Mouse (Mus musculus) kidney, embryonic 14.5 days (tissue): Measurements from ENCODE around the gene Irx5. TPM values are rescaled to one million over a fixed set of nuclear protein-coding genes. Genes with fewer than 3 reads are reported as not detected.
A peak's percentile ranks its signal among the peaks of the same experiment; 100 is the strongest.

Experiments used
- ATAC-seq: fragments of 200-750 bp; cut with Nextera tagmentation; 2 replicates; pipeline ENCODE4 v1.8.0; 2017; ENCODE audit warnings: moderate number of reproducible peaks, mild to moderate bottlenecking, moderate TSS enrichment, moderate library complexity; ENCODE audit not compliant: low FRiP score, low TSS enrichment
- H3K27ac ChIP-seq: fragments of 300-500 bp; sonication (generic); 2 replicates; pipeline ENCODE4 v1.5.1; 2014; ENCODE audit warnings: low read depth, mild to moderate bottlenecking, low read length, moderate library complexity, mixed read lengths
- H3K27me3 ChIP-seq: fragments of 300-500 bp; sonication (generic); 2 replicates; pipeline ENCODE4 v1.6.1; 2014; ENCODE audit warnings: mild to moderate bottlenecking, low read length; ENCODE audit not compliant: control insufficient read depth, insufficient read depth
- H3K36me3 ChIP-seq: fragments of 300-500 bp; sonication (generic); 2 replicates; pipeline ENCODE4 v1.6.1; 2014; ENCODE audit warnings: low read length, mixed read lengths; ENCODE audit not compliant: control insufficient read depth, insufficient read depth
- H3K4me1 ChIP-seq: fragments of 300-500 bp; sonication (generic); 2 replicates; pipeline ENCODE4 v1.6.1; 2014; ENCODE audit warnings: low read length, mixed read lengths; ENCODE audit not compliant: control insufficient read depth, insufficient read depth
- H3K4me2 ChIP-seq: fragments of 300-500 bp; sonication (generic); replicated peaks from 2 replicates; pipeline ENCODE4 v1.6.1; 2014; ENCODE audit warnings: low read depth, mild to moderate bottlenecking, low read length
- H3K4me3 ChIP-seq: fragments of 300-500 bp; sonication (generic); 2 replicates; pipeline ENCODE4 v1.5.1; 2014; ENCODE audit warnings: mild to moderate bottlenecking, low read length
- H3K9ac ChIP-seq: fragments of 300-500 bp; sonication (generic); 2 replicates; pipeline ENCODE4 v1.6.1; 2014; ENCODE audit warnings: low read depth, mild to moderate bottlenecking, low read length, moderate library complexity
- H3K9me3 ChIP-seq: fragments of 300-500 bp; sonication (generic); 2 replicates; pipeline ENCODE4 v1.6.1; 2016; ENCODE audit warnings: low read length; ENCODE audit not compliant: control insufficient read depth
- WGBS: fragments of 180-500 bp; shearing (Covaris S2); extraction: QIAGEN DNeasy Blood & Tissue Kit; methylation state at CpG from one replicate; pipeline ENCODE4 v1.1.7; 2014; 5-methylcytosine and 5-hydroxymethylcytosine counted together
- polyA plus RNA-seq: library from polyadenylated mRNA; unstranded; fragments of >200 nt; fragmentation: Nextera tagmentation; extraction: Ambion mirVana; gene quantifications from 2 replicates; pipeline ENCODE4 v1.2.1, GENCODE M21; 2014

Irx5 gene
- polyA plus RNA-seq, 1 experiment from 2014 or later = 2.1 TPM

- H3K9ac ChIP-seq = no peak overlapping the region
- H3K27ac ChIP-seq = no peak overlapping the region
- ATAC-seq = no peak
- peaks cover 89% of the 10 kb centered on the region for H3K27me3 ChIP-seq
- H3K4me3 ChIP-seq = no peak overlapping the region
- H3K4me1 ChIP-seq = peaks cover 19% of the 10 kb centered on the region; the same call in 1 of the 2 replicates
- H3K9me3 ChIP-seq = no peaks in the 10 kb centered on the region
- H3K36me3 ChIP-seq = no peaks in the 10 kb centered on the region
- 5% methylated on average over 20 of the region's 20 CpGs for WGBS
- H3K4me2 ChIP-seq = peak overlapping the region; percentile 15; the same call in 1 of the 2 replicates
Observed at GRCm38 (mm10) chr8:92364148-92364775, 6.8 kb downstream of the Irx5 start.

- Histone ChIP-seq H3K4me2 (no peak overlapping the region), H3K4me3 (no peak overlapping the region), H3K9me3 (no peaks in the 10 kb centered on the region), H3K36me3 (no peaks in the 10 kb centered on the region), H3K27ac (no peak overlapping the region), H3K4me1 (peaks cover 15% of the 10 kb centered on the region; the same call in 1 of the 2 replicates), H3K9ac (no peak overlapping the region), H3K27me3 (peaks cover 89% of the 10 kb centered on the region)
- WGBS = 11% methylated on average over 20 of the region's 20 CpGs
- ATAC-seq = no peak
Observed at GRCm38 (mm10) chr8:92364776-92365240, 7.4 kb downstream of the Irx5 start.

GRCm38 (mm10) chr8:92365241-92365943, 8.0 kb downstream of the Irx5 start:
- H3K36me3 ChIP-seq = no peaks in the 10 kb centered on the region
- H3K27me3 ChIP-seq = peaks cover 89% of the 10 kb centered on the region
- no peaks in the 10 kb centered on the region for H3K9me3 ChIP-seq
- ATAC-seq = no peak
- H3K4me3 ChIP-seq = no peak overlapping the region
- 3% methylated on average over 36 of the region's 36 CpGs for WGBS
- no peak overlapping the region for H3K27ac ChIP-seq
- H3K9ac ChIP-seq = no peak overlapping the region
- peaks cover 9% of the 10 kb centered on the region; the same call in 1 of the 2 replicates for H3K4me1 ChIP-seq
- H3K4me2 ChIP-seq = no peak overlapping the region

DNA sequence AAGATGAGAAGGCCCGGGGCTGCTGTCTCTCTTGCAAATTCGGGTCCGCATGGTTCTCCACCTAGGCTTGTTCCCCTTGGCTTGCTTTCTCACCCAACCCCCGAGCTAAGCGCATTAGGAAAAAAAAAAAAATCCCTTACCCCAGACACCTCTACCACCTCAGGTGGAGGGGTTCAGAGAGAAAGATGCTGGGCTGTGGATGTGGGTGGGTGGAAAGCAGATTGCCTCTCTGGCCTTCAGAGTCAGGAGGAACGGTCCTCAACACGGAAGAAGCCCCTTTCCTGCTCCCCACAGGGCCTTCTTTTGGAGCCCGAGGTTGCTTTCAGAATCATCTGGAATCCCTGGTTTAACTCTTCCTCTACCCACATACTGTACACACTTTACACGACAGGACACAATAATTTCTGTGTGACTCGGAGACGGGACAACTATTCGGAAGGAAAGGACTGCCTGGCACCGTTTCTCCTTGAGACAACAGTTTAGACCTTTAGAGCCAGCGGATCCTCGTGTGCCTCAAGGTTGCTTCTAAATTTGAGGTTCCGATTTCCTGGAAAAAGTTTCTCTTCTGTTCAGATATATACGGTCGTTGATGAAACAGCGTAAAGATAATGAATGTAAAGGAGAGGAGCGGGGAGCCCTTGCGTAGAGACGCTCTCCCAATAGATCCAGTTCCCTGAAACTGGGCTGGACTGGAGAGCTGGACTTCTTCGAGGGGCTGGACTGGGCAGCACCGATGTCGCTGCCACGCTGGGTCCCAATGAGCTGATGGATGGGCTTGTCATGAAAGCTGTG, 8.7 kb downstream of the Irx5 start:
- 5% methylated on average over 26 of the region's 26 CpGs for WGBS
- peak overlapping the region; percentile 5; the same call in 1 of the 2 replicates for H3K4me2 ChIP-seq
- no peak overlapping the region for H3K9ac ChIP-seq
- ATAC-seq = no peak
- H3K36me3 ChIP-seq = no peaks in the 10 kb centered on the region
- peaks cover 86% of the 10 kb centered on the region for H3K27me3 ChIP-seq
- H3K4me1 ChIP-seq = peaks cover 6% of the 10 kb centered on the region; the same call in 1 of the 2 replicates
- peak overlapping the region; percentile 5; the same call in 1 of the 2 replicates for H3K4me3 ChIP-seq
- H3K9me3 ChIP-seq = no peaks in the 10 kb centered on the region
- no peak overlapping the region for H3K27ac ChIP-seq

GRCm38 (mm10) chr8:92366736-92367267, 9.4 kb downstream of the Irx5 start:
- H3K9me3 ChIP-seq = no peaks in the 10 kb centered on the region
- peaks cover 81% of the 10 kb centered on the region for H3K27me3 ChIP-seq
- no peaks in the 10 kb centered on the region for H3K36me3 ChIP-seq
- no peak overlapping the region for H3K9ac ChIP-seq
- ATAC-seq = peak; percentile 49
- H3K4me2 ChIP-seq = no peak overlapping the region
- H3K27ac ChIP-seq = no peak overlapping the region
- peak overlapping the region; percentile 5; the same call in 1 of the 2 replicates for H3K4me3 ChIP-seq
- peaks cover 6% of the 10 kb centered on the region; the same call in 1 of the 2 replicates for H3K4me1 ChIP-seq
- 3% methylated on average over 20 of the region's 20 CpGs for WGBS

- H3K4me3 ChIP-seq = no peak overlapping the region
- ATAC-seq = no peak
- WGBS = 28% methylated on average over 6 of the region's 6 CpGs
- H3K9me3 ChIP-seq = no peaks in the 10 kb centered on the region
- H3K4me1 ChIP-seq = 0 out of 2 replicates have a peak, but pooled peaks cover 4% of the 10 kb centered on the region
- no peaks in the 10 kb centered on the region for H3K27me3 ChIP-seq
- H3K4me2 ChIP-seq = no peak overlapping the region
- no peak overlapping the region for H3K9ac ChIP-seq
- no peak overlapping the region for H3K27ac ChIP-seq
- H3K36me3 ChIP-seq = no peaks in the 10 kb centered on the region
Observed at GRCm38 (mm10) chr8:92379524-92379923, 22.1 kb downstream of the Irx5 start.

DNA sequence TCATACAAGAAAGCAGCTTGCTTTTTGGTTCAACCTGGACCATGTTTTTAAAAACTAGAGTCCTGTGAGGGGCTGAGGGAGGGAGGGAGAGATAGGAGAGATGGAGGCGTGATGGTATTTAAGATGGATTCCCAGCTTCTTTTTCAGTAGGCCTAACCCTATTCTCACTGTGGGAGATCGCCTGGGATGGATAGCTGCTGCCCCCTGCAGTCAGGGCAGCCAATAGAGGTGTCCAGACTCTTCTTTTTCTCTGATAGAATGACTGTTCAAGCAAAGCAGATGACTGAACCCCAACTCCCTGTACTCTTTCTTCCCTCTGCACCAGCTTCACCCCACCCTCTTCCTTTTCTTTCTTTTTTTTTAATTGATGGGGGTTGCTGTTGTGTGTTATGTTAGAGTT, 23.1 kb downstream of the Irx5 start:
- 49% methylated on average over 2 of the region's 2 CpGs for WGBS
- Histone ChIP-seq H3K4me2 (no peak overlapping the region), H3K36me3 (no peaks in the 10 kb centered on the region), H3K27ac (no peak overlapping the region), H3K9me3 (no peaks in the 10 kb centered on the region), H3K9ac (no peak overlapping the region), H3K4me1 (0 out of 2 replicates have a peak, but pooled peaks cover 4% of the 10 kb centered on the region), H3K27me3 (no peaks in the 10 kb centered on the region), H3K4me3 (no peak overlapping the region)
- ATAC-seq = no peak

- H3K4me2 ChIP-seq = no peak overlapping the region
- 81% methylated on average over 4 of the region's 4 CpGs for WGBS
- H3K27ac ChIP-seq = no peak overlapping the region
- H3K27me3 ChIP-seq = no peaks in the 10 kb centered on the region
- H3K4me1 ChIP-seq = no peaks in the 10 kb centered on the region
- no peaks in the 10 kb centered on the region for H3K36me3 ChIP-seq
- H3K9me3 ChIP-seq = no peaks in the 10 kb centered on the region
- no peak overlapping the region for H3K4me3 ChIP-seq
- no peak for ATAC-seq
- no peak overlapping the region for H3K9ac ChIP-seq
Observed at GRCm38 (mm10) chr8:92387893-92388292, 30.5 kb downstream of the Irx5 start.
